Mouse (Mus musculus) embryo, embryonic 10 days (tissue): Measurements from ENCODE around the gene Tbc1d10c.
"Not testable (repeated sequence)": the region's sequence is repeated elsewhere in the genome, so short reads cannot be mapped to it uniquely, and the experiment has no call there.

Experiments used
- DNase-seq: peaks from one replicate; pipeline ENCODE4 v3.0.0-alpha.2; 2015; ENCODE audit warnings: low spot score

The Tbc1d10c gene

GRCm38 (mm10) chr19:4144550-4145498 lies 46.3 kb downstream of the Tbc1d10c start:
- no peak for DNase-seq

GRCm38 (mm10) chr19:4143759-4144268 lies 47.3 kb downstream of the Tbc1d10c start, which contains the start of gene Cabp4:
Gene Cabp4 (minus strand): TSS chr19:4144033.
- DNase-seq, result no peak

GRCm38 (mm10) chr19:4142416-4143173 lies 48.5 kb downstream of the Tbc1d10c start:
- no peak for DNase-seq

- DNase-seq, result no peak
Measured at GRCm38 (mm10) chr19:4140147-4140546, 50.9 kb downstream of the Tbc1d10c start.

- DNase-seq, result no peak
Measured at GRCm38 (mm10) chr19:4139446-4139845, 51.6 kb downstream of the Tbc1d10c start, which contains the start of gene Gpr152. Gene Gpr152 (plus strand): TSS chr19:4139787.

GRCm38 (mm10) chr19:4137913-4138312 lies 53.2 kb downstream of the Tbc1d10c start:
- DNase-seq, result no peak

GRCm38 (mm10) chr19:4136463-4136862 lies 54.6 kb downstream of the Tbc1d10c start:
- DNase-seq, result no peak

- not testable (repeated sequence) for DNase-seq
Measured at GRCm38 (mm10) chr19:4135963-4136345, 55.1 kb downstream of the Tbc1d10c start.

- not testable (repeated sequence) for DNase-seq
Measured at GRCm38 (mm10) chr19:4135229-4135962, 55.7 kb downstream of the Tbc1d10c start.

- DNase-seq, result no peak
Measured at GRCm38 (mm10) chr19:4134354-4134753, 56.7 kb downstream of the Tbc1d10c start.
